Mouse (Mus musculus) adrenal gland, adult 2 months (tissue): Measurements from ENCODE around the gene Rnf40. TPM values are rescaled to one million over a fixed set of nuclear protein-coding genes. Genes with fewer than 3 reads are reported as not detected.
"Not testable (repeated sequence)": the region's sequence is repeated elsewhere in the genome, so short reads cannot be mapped to it uniquely, and the experiment has no call there.

Source experiments
- DNase-seq: peaks from one replicate; pipeline ENCODE4 v3.0.0; 2021
- polyA plus RNA-seq: library from polyadenylated mRNA; depleted of rRNA; stranded (reverse); fragments of >200 nt; gene quantifications from 2 replicates; pipeline ENCODE4 v1.2.3, GENCODE M21; 2012
- total RNA-seq, 2 experiments: library from RNA; stranded (reverse); gene quantifications; 2 replicates each; pipeline ENCODE4 v1.2.3; 2021

Gene Rnf40
- total and polyA plus RNA-seq, 3 experiments: 23.3 to 55.7 (median 54.9) TPM

DNA sequence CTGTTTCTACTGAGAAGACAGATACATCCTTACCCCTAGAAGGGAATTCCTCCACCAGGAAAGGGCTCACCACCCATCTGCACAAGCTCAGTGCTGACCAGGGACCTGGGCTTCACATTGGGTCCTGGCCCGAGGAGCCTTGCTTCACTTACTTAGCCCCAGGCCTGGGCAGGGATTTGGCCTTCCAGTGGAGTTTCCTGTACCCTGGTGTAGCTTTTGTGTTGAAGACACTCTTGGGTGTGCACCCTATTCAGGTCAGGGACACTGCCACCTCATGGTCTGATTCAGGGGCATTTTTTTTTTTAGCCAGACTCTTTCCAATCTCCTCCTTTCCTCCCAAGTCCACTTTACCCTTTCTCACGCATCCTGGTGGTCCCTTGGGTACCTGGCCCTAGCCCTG is 14.3 kb downstream of the Rnf40 start:
- DNase-seq: peak; percentile 63

DNA sequence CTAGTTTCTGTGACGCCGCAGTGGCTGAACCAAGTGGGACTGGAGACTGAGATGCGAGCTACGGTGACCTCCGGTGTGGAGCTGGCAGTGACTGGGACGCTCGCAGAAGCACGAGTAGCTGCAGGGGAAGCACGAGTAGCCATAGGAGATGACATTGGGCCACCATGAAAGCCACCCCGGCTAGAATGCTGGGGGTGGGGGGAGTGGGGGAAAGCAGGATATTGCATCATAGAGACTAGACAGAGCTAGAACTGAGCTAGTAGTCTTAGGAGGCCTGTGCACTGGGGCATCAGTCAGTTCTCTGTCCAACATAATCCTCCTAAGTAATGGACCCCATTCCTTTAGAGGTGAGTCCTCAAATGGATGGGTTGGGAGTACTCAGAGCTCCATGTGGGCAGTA is 15.7 kb downstream of the Rnf40 start:
- no peak for DNase-seq

DNA sequence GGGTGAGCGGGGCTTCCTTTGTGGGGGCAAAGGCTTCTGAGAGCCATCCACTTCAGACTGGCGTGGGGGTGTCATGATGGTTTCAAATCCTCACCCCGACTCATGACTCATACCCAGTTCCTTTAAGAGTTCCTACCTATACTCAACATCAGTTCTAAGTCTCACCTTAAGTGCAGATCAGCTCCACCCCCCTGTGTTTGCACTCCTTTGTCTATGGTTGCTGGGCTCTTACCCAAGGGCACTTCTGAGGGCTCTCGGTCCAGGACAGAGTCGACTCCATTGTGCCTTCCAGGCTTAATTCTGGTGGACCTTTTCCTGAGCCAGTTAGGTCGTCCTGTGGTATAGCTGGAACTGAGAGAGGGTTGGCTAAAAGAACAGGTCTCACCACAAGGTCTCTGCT is 18.6 kb downstream of the Rnf40 start:
- no peak for DNase-seq

DNA sequence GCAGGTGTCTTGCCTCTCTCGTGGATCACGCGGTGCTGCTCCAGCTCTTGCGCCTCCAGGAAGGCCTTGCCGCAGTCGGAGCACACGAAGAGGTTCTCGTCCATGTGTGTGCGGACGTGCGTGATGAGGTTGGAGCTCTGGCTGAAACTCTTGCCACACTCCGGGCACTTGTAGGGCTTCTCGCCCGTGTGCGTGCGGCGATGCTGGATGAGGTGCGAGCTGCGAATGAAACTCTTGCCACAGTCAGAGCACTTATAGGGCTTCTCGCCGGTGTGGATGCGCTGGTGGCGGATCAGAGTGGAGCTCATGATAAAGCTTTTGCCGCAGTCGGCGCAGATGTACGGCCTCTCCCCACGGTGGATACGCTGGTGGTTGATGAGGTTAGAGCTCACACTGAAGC is 22.4 kb downstream of the Rnf40 start:
- DNase-seq: no peak

DNA sequence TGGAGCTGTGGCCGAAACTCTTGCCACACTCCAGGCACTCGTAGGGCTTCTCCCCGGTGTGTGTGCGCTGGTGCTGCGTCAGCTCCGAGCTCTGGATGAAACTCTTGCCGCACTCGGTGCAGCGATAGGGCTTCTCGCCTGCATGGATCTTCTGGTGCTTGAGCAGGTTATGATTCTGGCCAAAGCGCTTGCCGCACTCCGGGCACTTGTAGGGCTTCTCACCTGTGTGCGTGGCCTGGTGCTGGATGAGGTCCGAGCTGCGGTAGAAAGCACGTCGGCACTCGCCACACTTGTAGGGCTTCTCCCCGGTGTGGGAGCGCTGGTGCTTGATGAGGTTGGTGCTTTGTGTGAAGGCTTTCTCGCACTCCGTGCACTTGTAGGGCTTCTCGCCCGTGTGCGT is 23.0 kb downstream of the Rnf40 start:
- DNase-seq: no peak

DNA sequence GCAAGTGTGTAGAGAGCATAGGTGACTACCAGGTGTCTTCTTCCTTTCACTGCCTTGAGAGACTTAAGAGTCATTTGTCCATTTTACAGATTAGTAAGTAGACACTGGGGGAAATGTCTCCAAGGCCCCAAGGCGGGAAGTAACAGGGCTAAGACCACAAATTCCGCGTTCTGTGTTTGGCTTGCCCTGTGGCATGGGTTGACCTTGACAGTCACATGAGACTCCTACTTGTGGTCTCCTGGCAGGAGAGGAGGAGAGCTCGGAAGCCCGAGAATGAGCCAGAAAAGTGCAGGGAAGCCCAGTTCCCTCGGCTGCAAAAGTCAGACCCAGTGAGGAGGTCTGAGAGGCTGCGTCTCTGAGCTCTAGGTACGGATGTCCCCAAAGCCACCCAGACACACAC is 24.9 kb downstream of the Rnf40 start:
- no peak for DNase-seq

DNA sequence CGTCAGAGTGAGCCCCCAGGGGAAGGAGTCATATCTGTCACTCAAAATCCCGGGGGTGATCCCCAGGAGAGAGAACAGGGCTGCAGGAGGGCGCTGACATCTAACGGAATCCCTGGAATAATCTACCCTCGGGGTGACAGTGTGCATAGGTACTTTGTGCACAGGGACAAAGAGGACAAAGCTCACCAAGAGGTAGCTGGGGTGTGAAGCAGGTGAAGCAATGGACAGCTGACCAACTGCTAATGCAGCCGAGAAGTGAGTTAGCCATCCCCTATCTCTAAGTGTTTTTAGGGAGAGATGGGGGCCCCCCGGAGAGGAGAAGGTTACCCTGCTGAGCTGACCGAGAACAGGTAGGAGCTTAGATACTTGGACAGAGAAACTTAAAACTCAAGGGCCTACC is 25.5 kb downstream of the Rnf40 start:
- no peak for DNase-seq

DNA sequence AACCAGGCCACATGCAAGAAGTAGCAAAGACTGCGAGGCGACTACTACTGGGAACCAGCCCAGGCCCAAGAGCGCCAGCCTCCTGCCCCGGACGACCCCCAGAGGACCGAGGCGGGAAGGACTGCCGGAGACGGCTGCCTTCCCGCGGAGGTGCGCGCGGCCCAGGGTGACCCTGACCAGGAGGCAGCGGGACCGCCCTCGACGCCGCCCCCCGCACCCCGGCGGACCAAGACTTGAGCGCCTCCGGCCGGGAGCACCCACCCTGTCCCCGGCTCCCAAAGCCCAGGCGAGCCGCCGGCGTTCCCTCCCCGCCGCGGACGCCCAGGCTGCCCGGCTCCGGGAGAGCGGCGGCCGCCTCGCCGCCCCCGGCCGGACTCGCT is 25.9 kb downstream of the Rnf40 start:
- peak; percentile 87 for DNase-seq

DNA sequence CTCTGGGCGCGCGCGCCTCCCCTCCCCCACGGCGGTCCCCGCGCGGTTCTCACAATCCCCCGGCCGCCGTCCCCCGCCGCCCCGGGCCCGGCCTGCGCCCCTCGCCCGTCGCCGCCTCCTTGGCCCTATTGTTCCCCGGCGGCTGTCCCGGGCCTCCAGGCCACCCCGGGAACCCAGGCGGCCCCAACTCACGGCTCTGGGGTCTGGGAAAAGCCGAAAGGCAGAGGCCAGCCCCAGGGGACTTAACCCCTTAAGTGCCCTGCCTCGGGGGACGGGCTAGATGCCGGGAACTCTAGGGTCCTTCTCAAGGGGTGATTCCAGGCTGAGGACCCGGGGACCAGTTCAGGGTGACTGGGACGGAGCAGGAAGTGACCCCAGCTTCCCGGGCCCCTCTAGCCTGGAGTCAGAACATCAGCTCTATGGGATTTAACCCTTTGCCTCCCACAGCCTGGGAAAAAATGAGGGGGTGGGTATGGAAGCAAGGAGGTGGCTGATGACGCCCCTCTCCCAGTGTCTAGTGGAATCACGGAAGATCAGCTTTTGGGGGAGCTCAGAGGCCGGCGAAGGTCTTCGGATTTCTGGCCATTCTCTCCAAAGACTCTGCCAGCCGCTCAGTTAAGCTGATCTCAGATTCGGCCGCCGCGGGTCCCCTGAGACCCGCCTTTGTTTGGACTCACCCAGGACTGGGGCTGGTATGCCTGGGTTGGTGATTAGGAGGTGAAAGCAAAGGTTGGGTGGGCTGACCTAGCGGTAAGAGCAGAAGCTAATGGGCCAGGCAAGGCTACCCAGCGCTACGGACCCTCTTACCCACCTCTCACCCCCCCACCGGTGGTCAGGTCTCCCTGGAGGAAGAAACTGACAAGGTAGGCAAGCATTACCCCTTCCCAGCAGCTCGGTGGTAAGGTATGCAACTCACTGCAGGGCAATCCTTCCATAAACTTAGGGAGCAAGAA is 26.6 kb downstream of the Rnf40 start, which contains the start of gene Zfp629:
Gene Zfp629, minus strand, starts transcription at position 907 of the 953 bp plus-strand sequence.
- DNase-seq: peak; percentile 82

DNA sequence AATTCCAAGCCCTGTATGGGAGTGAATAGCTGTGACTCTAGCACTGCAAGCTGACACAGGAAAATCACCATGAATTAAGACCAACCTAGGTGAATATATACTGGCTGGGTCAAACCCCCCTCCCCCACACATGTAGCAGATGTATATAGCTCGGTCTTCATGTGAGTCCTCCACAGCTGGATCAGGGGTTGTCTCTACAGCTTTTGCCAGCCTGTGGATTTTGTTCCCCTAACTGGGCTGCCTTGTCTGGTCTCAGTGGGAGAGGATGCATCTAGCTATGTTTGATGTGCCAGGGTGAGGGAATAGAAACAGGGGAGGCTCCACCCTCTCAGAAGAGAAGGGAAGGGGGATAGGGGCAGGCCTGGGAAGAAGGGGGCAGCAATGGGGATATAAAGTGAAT is 27.8 kb downstream of the Rnf40 start:
- no peak for DNase-seq

DNA sequence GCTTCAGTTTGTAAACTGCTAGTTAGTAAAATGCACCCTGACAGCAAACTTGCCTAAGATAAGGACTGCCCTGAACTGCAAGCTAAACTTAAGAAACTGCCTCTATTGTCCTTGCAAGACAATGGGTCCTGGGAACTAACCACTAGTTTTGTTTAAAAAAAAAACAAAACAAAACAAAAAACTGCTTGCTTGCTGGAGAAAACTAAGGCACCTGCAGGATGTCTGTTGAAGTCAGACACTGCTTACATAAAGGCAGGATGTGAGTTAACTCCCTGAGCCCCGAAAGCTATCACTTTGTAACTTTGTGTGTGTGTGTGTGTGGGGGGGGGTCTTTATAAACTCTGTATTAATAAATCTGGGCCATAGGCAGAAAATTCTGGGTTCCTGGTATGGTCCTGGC is 28.3 kb downstream of the Rnf40 start:
- no peak for DNase-seq

DNA sequence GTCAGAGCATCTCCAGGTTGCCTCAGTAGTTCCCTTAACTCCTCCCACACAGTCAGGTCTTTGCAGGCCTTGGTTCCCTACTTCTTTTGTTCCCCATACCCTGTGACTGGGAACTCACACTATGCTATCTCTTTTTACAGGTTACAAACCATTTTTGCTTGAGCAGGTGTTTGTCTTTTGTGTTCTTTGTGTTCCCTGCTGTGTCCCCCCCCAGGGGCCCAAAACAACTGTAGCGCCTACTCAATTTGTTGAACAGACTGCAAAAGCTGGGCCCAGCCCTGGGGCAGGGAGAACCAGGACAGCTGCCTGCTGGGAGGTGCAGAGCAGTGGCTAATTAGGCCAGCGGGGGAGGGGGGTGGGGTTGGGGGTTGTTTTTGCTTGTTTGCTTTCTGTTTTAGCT is 29.4 kb downstream of the Rnf40 start:
- no peak for DNase-seq

DNA sequence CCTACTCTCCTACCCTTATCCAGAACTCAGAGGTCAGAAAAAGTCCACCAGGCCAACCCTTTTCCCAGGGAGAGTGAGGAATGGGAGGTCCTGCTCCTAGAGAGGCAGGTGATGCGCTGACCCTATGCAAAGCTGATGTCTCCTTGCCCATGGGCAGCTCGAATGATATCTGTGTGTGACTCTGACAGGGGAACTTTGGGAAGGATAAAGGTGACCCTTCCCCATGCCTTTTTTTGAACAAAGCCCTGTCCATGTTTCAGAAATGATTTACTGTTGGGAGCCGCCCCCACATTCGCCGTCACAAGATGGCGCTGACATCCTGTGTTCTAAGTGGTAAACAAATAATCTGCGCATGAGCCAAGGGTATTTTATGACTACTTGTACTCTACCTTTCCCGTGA is 29.8 kb downstream of the Rnf40 start:
- DNase-seq: not testable (repeated sequence)

DNA sequence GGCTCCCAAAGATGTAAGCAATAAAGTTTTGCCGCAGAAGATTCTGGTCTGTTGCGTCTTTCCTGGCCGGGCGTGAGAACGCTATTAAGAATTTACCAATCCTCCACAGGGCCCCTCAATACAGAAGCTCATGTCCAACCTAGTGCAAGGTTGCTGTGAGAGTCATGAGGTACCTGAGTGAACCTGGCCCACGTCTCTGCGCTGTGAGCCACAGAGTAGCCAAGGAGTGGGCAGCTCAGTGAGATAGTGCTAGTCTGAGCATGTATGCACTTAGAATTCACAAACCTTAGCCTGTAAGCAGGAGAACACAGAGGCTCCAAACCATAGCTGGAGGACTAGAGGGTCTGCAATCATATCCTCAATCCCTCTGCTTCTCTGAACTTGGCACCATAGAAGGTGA is 37.5 kb downstream of the Rnf40 start:
- DNase-seq: no peak

DNA sequence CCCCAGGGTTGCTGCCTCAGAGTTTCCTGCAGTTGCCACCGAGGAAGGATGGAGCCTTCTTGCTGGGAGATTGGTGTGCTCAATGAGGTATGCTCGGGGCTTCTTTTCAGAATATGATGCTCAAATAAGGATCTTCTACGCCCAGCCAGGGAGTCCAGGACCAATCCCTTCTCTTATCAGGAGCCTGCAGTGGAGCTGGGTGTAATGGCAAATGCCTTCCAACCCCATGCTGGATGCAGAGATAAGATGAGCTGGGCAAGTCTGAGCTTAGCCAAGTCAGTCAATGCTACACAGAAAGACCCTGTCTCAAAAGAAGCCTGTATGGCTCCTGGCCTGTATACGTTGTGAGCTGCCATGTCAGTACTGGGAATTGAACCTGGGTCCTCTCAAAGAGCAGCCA is 37.9 kb downstream of the Rnf40 start:
- no peak for DNase-seq

DNA sequence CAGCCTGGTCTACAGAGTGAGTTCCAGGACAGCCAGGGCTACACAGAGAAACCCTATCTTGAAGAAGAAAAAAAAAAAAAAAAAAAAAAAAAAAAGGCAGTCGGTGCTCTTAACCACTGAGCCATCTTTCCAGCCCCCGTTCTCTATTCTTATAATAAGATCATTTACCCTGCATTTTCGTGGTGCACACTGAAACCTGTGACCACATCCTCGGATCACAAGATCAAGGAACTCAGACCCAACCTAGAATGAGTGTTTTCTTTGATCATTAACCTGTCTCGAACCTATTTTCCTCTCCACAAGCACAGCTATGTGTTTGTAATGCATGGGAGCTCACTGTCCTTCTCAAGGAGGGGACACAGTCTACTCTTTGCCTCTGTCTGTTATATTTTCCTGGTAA is 40.1 kb downstream of the Rnf40 start:
- DNase-seq: no peak

DNA sequence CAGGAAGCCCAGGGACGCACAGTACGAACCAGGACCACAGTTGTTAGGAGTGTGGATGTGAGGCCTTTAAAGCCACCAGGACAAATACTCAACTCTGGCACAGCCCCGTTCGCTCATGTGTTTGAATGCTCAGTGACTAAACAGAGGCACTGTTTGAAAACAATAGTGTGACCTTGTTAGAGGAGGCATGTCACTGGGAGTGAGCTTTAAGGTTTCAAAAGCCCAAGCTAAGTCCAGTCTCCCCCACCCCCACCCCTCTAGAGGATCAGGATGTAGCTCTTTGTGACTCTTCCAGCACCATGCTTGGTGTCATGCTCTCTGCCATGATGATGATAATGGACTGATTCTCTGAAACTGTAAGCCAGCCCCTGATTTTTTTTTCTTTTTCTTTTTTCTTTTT is 42.8 kb downstream of the Rnf40 start:
- no peak for DNase-seq

DNA sequence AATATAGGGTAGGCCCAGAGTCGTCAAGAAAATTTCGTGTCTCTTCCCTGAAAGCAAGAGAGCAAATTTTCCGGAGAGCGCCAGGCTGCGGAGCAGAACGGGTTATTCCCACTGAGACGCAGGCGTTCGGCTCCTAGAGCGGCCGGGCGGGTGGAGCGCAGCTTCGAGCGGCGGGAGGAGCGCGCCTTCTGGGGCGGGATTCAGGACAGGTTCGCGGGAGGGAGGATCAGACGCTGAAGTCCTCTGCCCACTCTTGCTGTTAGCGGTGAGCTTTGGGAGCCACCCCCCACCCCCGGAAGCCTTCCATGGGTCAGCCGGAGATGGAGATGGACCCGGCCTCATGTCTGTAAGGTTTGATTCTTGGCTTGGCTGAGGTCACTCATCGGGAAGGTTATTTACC is 48.4 kb downstream of the Rnf40 start:
- peak; percentile 88 for DNase-seq

DNA sequence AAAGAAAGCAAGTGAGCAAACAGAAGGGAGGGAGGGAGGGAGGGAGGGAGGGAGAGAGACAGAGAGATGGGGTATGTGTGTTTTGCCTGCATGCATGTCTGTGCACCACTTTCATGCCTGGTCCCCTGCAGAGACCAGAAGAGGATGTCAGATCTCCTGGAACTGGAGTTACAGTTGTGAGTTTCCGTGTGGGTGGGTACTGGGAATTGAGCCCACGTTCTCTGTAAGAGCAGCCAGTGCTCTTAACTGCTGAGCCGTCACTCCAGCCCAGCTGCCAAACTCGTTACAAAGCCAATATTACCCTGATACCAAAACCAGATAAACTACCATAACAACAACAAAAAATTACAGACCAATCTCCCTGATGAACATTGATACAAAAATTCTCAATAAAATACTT is 52.7 kb downstream of the Rnf40 start:
- DNase-seq: no peak

DNA sequence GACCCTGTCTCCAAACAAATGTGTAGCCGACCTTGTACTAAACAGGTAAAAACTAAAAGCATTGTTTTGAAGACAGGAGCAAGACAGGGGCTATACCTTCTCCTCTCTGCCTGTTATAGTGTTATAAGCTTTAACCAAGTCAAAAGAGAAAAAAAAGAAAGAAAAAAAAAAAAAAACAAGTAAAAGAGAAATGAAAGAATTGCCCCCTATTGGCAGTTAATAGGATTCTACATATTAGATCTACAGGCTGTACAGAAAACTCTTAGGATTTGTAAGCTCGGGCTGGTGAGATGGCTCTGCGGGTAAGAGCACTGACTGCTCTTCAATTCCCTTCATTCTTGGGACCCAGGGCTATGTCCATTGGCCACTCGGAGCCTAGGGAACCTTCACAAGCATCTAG is 53.7 kb downstream of the Rnf40 start:
- no peak for DNase-seq

DNA sequence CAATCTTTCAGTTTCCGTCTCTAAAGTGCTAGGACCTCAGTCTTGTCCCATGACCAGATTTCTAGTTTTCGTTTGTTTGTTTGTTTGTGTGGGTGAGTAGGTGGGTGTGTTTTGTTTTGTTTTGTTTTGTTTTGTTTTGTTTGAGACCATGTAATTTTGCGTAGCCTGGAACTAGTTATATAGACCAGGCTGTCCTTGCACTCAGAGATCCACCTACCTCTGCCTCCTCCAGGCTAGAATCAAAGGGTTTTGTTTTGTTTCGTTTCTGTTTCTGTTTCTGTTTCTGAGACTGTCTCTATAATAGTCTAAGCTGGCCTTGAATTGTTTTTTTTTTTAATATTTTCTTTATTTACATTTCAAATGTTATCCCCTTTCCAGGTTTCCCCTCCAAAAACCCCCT is 57.8 kb downstream of the Rnf40 start:
- DNase-seq: no peak

DNA sequence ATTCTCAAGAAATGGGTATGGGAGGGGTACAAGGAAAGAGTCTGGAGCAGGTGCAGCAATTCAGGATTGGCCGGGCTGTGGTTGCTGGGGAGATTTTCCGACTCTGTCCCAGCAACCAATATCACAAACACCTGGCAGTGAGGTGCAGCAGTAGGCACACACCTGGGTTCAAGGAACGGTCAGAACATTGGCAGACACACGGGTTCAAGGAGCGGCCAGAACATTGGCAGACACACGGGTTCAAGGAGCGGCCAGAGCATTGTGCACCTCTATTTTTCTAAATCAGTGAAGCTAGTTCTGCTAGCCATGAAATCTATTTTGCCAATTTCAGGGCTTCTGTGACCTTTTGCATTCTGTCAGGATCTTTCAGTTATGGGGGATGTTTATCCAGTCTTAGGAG is 59.0 kb downstream of the Rnf40 start:
- not testable (repeated sequence) for DNase-seq

DNA sequence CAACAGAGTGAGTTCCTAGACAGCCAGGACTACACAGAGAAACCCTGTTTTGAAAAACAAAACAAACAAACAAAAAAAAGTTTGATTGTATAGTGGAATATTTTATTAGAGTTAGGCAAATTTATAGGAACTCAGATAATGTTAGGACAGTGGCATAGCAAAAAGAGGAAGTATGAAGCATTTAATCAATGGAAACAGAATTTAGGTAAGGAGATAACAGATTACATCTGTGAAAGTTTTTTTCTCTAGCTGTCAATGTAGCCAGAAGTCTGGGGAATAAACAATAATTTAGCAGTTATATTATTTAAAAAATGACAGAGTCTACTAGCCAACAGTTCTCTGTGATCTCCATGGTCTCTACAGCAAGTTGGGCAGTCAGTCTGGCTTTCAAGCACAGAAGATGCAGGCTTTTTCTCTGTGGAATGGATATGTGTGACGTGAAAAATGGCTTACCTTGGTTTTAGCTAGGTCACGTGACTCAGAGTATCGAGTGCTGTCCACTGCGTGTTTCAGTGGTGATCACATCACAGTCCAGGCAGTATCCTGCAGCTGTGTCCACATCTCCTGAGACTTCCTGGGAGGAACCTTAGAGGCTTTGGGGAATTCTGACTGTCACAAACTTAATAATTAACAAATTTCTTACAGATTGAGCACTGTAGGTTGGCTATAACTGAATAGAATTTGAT is 60.1 kb downstream of the Rnf40 start:
- DNase-seq: no peak

DNA sequence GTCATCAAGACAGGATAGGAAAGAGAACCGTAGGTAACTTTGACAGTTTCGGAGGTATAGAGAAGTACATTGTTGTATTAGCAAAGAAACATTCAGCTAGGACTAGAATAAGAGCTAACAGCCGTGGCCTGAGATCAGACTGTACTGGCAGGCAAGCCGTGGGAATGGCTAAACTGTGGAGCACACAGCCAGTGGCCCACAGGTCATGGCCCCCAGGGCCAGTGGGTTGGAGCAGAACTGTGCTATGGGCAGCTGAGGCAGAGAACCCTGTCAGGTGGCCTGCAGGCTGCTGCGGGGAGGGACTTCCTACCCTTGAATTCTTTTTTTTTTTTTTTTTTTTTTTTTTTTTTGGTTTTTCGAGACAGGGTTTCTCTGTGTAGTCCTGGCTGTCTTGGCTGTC is 60.6 kb downstream of the Rnf40 start:
- no peak for DNase-seq
